Mouse (Mus musculus): ENCODE results near the gene Axl. TPM values are rescaled to one million over a fixed set of nuclear protein-coding genes. Genes with fewer than 3 reads are reported as not detected.

Gene Axl
- polyA plus RNA-seq, 1 experiment from 2014 or later: 76.0 TPM

GRCm38 (mm10) chr7:25719761-25720610, 68.5 kb downstream of the Axl start:
- peak overlapping the region; percentile 55; the same call in 1 of the 2 replicates for H3K27ac ChIP-seq

GRCm38 (mm10) chr7:25718788-25719417, 69.6 kb downstream of the Axl start, which contains the start of gene Ccdc97:
Gene Ccdc97, minus strand, starts transcription at chr7:25719088.
- H3K36me3 ChIP-seq: peaks cover 56% of the 10 kb centered on the region
- no peaks in the 10 kb centered on the region for H3K27me3 ChIP-seq
- peaks cover 14% of the 10 kb centered on the region for H3K4me1 ChIP-seq
- H3K4me3 ChIP-seq: peak within 1 kb of the TSS; percentile 65
- peak within 1 kb of the TSS; percentile 90 for H3K4me2 ChIP-seq (replicated peaks)
- ATAC-seq (ENCODE audit: insufficient number of reproducible peaks, insufficient read depth, low FRiP score, low TSS enrichment): peak; percentile 70
- WGBS: 5% methylated on average over 32 of the region's 32 CpGs
- peak within 1 kb of the TSS; percentile 79 for H3K27ac ChIP-seq
- H3K9ac ChIP-seq: peak within 1 kb of the TSS; percentile 68
- H3K9me3 ChIP-seq: no peaks in the 10 kb centered on the region

More at GRCm38 (mm10) chr7:25719761-25720610, 68.5 kb downstream of the Axl start:
- H3K4me1 ChIP-seq: peaks cover 14% of the 10 kb centered on the region
- 63% methylated on average over 10 of the region's 10 CpGs for WGBS
- peak overlapping the region; percentile 90; the same call in 1 of the 2 replicates for H3K4me2 ChIP-seq (replicated peaks)
- no peaks in the 10 kb centered on the region for H3K9me3 ChIP-seq
- no peak for ATAC-seq (ENCODE audit: insufficient number of reproducible peaks, insufficient read depth, low FRiP score, low TSS enrichment)
- H3K9ac ChIP-seq: no peak overlapping the region
- H3K36me3 ChIP-seq: peaks cover 56% of the 10 kb centered on the region
- H3K4me3 ChIP-seq: no peak overlapping the region
- H3K27me3 ChIP-seq: no peaks in the 10 kb centered on the region

- H3K27me3 ChIP-seq: no peaks in the 10 kb centered on the region
- 86% methylated on average over 3 of the region's 3 CpGs for WGBS
- H3K4me3 ChIP-seq: peak overlapping the region; percentile 65; the same call in 1 of the 2 replicates
- H3K36me3 ChIP-seq: peaks cover 53% of the 10 kb centered on the region
- H3K9ac ChIP-seq: no peak overlapping the region
- H3K27ac ChIP-seq: no peak overlapping the region
- peak overlapping the region; percentile 90 for H3K4me2 ChIP-seq (replicated peaks)
- peaks cover 15% of the 10 kb centered on the region for H3K4me1 ChIP-seq
- no peak for ATAC-seq (ENCODE audit: insufficient number of reproducible peaks, insufficient read depth, low FRiP score, low TSS enrichment)
- no peaks in the 10 kb centered on the region for H3K9me3 ChIP-seq
Observed at GRCm38 (mm10) chr7:25717478-25717877, 71.0 kb downstream of the Axl start.

GRCm38 (mm10) chr7:25715731-25716271, 72.7 kb downstream of the Axl start:
- no peaks in the 10 kb centered on the region for H3K9me3 ChIP-seq
- H3K4me1 ChIP-seq: peaks cover 32% of the 10 kb centered on the region
- 95% methylated on average over 22 of the region's 22 CpGs for WGBS
- no peak overlapping the region for H3K27ac ChIP-seq
- H3K27me3 ChIP-seq: no peaks in the 10 kb centered on the region
- ATAC-seq (ENCODE audit: insufficient number of reproducible peaks, insufficient read depth, low FRiP score, low TSS enrichment): no peak
- H3K9ac ChIP-seq: no peak overlapping the region
- H3K4me2 ChIP-seq (replicated peaks): no peak overlapping the region
- no peak overlapping the region for H3K4me3 ChIP-seq
- H3K36me3 ChIP-seq: peaks cover 41% of the 10 kb centered on the region

- H3K27ac ChIP-seq: no peak overlapping the region
- no peaks in the 10 kb centered on the region for H3K27me3 ChIP-seq
- no peak overlapping the region for H3K4me3 ChIP-seq
- H3K4me1 ChIP-seq: peaks cover 43% of the 10 kb centered on the region
- no peaks in the 10 kb centered on the region for H3K9me3 ChIP-seq
- peaks cover 38% of the 10 kb centered on the region for H3K36me3 ChIP-seq
- H3K9ac ChIP-seq: no peak overlapping the region
- 97% methylated on average over 8 of the region's 8 CpGs for WGBS
- ATAC-seq (ENCODE audit: insufficient number of reproducible peaks, insufficient read depth, low FRiP score, low TSS enrichment): no peak
- no peak overlapping the region for H3K4me2 ChIP-seq (replicated peaks)
Observed at GRCm38 (mm10) chr7:25714581-25714980, 73.9 kb downstream of the Axl start.

GRCm38 (mm10) chr7:25712801-25713200, 75.7 kb downstream of the Axl start:
- H3K9me3 ChIP-seq: no peaks in the 10 kb centered on the region
- no peak overlapping the region for H3K4me2 ChIP-seq (replicated peaks)
- no peak for ATAC-seq (ENCODE audit: insufficient number of reproducible peaks, insufficient read depth, low FRiP score, low TSS enrichment)
- H3K4me1 ChIP-seq: peaks cover 40% of the 10 kb centered on the region
- H3K4me3 ChIP-seq: no peak overlapping the region
- no peaks in the 10 kb centered on the region for H3K27me3 ChIP-seq
- no peak overlapping the region for H3K27ac ChIP-seq
- H3K36me3 ChIP-seq: peaks cover 38% of the 10 kb centered on the region
- no peak overlapping the region for H3K9ac ChIP-seq
- WGBS: 88% methylated on average over 9 of the region's 9 CpGs

GRCm38 (mm10) chr7:25711731-25712197, 76.7 kb downstream of the Axl start:
- H3K4me3 ChIP-seq: no peak overlapping the region
- H3K36me3 ChIP-seq: peaks cover 38% of the 10 kb centered on the region
- H3K9ac ChIP-seq: no peak overlapping the region; the same call in 1 of the 2 replicates
- no peak overlapping the region for H3K4me2 ChIP-seq (replicated peaks)
- peak overlapping the region; percentile 58 for H3K27ac ChIP-seq
- H3K9me3 ChIP-seq: no peaks in the 10 kb centered on the region
- peaks cover 42% of the 10 kb centered on the region for H3K4me1 ChIP-seq
- WGBS: 7% methylated on average over 7 of the region's 7 CpGs
- ATAC-seq (ENCODE audit: insufficient number of reproducible peaks, insufficient read depth, low FRiP score, low TSS enrichment): peak; percentile 35
- H3K27me3 ChIP-seq: no peaks in the 10 kb centered on the region

- Histone ChIP-seq H3K4me3 (no peak overlapping the region), H3K9ac (peak overlapping the region; percentile 38), H3K27me3 (no peaks in the 10 kb centered on the region), H3K9me3 (no peaks in the 10 kb centered on the region), H3K4me2 (replicated peaks) (0 out of 2 replicates have a peak overlapping the region, but pooled peaks have one; percentile 27), H3K27ac (peak overlapping the region; percentile 58), H3K4me1 (peaks cover 42% of the 10 kb centered on the region), H3K36me3 (peaks cover 34% of the 10 kb centered on the region)
- ATAC-seq (ENCODE audit: insufficient number of reproducible peaks, insufficient read depth, low FRiP score, low TSS enrichment): no peak
- 62% methylated on average over 5 of the region's 5 CpGs for WGBS
Observed at GRCm38 (mm10) chr7:25711165-25711564, 77.3 kb downstream of the Axl start.

- Histone ChIP-seq H3K4me1 (peaks cover 42% of the 10 kb centered on the region), H3K4me3 (no peak overlapping the region), H3K9me3 (no peaks in the 10 kb centered on the region), H3K36me3 (peaks cover 29% of the 10 kb centered on the region), H3K9ac (peak overlapping the region; percentile 38), H3K4me2 (replicated peaks) (peak overlapping the region; percentile 27), H3K27ac (peak overlapping the region; percentile 58), H3K27me3 (no peaks in the 10 kb centered on the region)
- no peak for ATAC-seq (ENCODE audit: insufficient number of reproducible peaks, insufficient read depth, low FRiP score, low TSS enrichment)
- WGBS: 10% methylated on average over 6 of the region's 7 CpGs
Observed at GRCm38 (mm10) chr7:25710519-25711130, 77.9 kb downstream of the Axl start.

- Histone ChIP-seq H3K4me3 (no peak overlapping the region), H3K9ac (peak overlapping the region; percentile 38), H3K36me3 (peaks cover 22% of the 10 kb centered on the region), H3K27me3 (0 out of 2 replicates have a peak, but pooled peaks cover under 1% of the 10 kb centered on the region), H3K9me3 (no peaks in the 10 kb centered on the region), H3K4me1 (peaks cover 43% of the 10 kb centered on the region), H3K27ac (no peak overlapping the region), H3K4me2 (replicated peaks) (peak overlapping the region; percentile 27)
- WGBS: 17% methylated on average over 12 of the region's 12 CpGs
- no peak for ATAC-seq (ENCODE audit: insufficient number of reproducible peaks, insufficient read depth, low FRiP score, low TSS enrichment)
Observed at GRCm38 (mm10) chr7:25709961-25710360, 78.5 kb downstream of the Axl start.

Data from embryonic facial prominence, embryonic 12.5 days (tissue).